Mouse (Mus musculus) cortical plate, adult 2 months (tissue): ENCODE measurements at regions not wholly inside any gene's neighbourhood (a gene's known extent, or its start where the extent isn't known, plus 50 kb on each side); places are given as distances from the start of the nearest gene placed in this dataset.

Source experiments
- H3K27ac ChIP-seq: fragments of 200-500 bp; 2 replicates; pipeline ENCODE4 v1.5.1; 2012; ENCODE audit warnings: low read length, control low read depth, inconsistent platforms; ENCODE audit not compliant: insufficient read depth
- H3K4me1 ChIP-seq: fragments of 200-500 bp; 2 replicates; pipeline ENCODE4 v1.6.1; 2011; ENCODE audit warnings: low read length; ENCODE audit not compliant: control insufficient read depth, insufficient read depth
- H3K4me3 ChIP-seq: fragments of 200-500 bp; 2 replicates; pipeline ENCODE4 v1.5.1; 2011; ENCODE audit warnings: mild to moderate bottlenecking, low read length, control low read depth; ENCODE audit not compliant: insufficient read depth
- CTCF ChIP-seq: fragments of 200-500 bp; IDR thresholded peaks from 2 replicates; pipeline ENCODE4 v1.5.1; 2011; ENCODE audit warnings: mild to moderate bottlenecking, control low read depth, low read length; ENCODE audit not compliant: insufficient read depth; ENCODE audit errors: extremely low read depth
- POLR2A ChIP-seq: fragments of 200-500 bp; IDR thresholded peaks from 2 replicates; pipeline ENCODE4 v1.6.1; 2011; ENCODE audit warnings: mild to moderate bottlenecking, low read length, control low read depth; ENCODE audit not compliant: insufficient read depth; ENCODE audit errors: extremely low read depth

DNA sequence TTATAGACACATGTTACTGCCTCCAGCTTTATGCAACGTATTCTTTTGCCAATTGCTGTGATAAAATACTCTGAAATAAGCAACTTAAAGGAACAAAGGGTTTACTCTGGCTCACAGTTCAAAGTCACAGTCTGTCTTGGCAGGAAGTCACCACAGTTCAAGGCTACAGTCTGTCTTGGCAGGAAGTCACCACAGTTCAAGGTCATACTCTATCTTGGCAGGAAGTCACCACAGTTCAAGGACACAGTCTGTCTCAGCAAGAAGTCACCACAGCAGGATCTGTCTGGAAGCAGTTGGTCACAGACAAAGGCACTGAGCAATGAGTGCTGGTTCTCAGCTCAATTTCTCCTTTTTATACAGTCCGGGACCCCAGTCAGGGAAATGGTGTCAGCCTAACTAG is 147.4 kb downstream of the Pxdc1 start:
- Histone ChIP-seq H3K4me1 (no peaks in the 10 kb centered on the region), H3K27ac (no peak overlapping the region), H3K4me3 (no peak overlapping the region)
- no peak for TF ChIP-seq CTCF
- no peak for TF ChIP-seq POLR2A

DNA sequence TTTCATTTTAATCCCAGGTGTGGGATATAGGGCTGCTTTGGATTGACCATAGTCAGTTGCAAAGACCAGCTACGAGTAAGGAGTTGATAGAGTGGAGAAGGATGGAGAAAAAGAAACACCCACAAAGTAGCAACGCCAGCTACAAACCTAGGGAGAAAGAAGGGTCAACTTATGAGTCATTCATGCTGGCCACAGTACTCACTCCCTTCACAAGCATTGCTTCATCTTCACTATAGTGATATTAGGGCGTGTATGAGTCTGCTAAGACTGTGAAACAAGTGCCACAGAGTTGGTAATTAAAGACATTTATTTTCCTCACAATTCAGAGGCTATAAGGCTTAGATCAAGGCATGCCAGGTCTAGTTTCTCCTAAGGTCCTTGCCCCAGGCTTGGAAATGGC is 148.4 kb downstream of the Pxdc1 start:
- TF ChIP-seq POLR2A, result no peak
- no peak for TF ChIP-seq CTCF
- H3K27ac ChIP-seq, result no peak overlapping the region
- no peaks in the 10 kb centered on the region for H3K4me1 ChIP-seq
- H3K4me3 ChIP-seq, result no peak overlapping the region

DNA sequence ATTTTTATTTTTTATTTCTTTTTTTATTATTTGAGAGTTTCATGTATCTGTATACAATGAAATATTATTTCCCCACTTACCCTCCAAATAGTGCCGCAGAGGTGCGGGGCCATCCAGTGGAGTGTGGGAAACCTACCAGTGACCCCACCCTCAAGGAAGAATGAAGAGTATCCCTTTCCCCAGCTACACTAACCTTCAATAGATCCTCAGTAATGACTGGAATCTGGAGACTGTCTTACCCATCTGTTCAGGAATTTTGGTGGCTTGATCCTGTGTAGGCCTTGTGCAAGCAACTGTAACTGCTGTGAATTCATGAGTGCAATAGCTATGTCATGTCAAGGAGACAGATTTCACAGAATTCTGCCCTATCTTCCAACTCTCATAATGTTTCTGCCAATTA is 153.9 kb upstream of the Slc22a23 start:
- TF ChIP-seq POLR2A, result no peak
- no peak for TF ChIP-seq CTCF
- Histone ChIP-seq H3K4me3 (no peak overlapping the region), H3K27ac (no peak overlapping the region), H3K4me1 (no peaks in the 10 kb centered on the region)

DNA sequence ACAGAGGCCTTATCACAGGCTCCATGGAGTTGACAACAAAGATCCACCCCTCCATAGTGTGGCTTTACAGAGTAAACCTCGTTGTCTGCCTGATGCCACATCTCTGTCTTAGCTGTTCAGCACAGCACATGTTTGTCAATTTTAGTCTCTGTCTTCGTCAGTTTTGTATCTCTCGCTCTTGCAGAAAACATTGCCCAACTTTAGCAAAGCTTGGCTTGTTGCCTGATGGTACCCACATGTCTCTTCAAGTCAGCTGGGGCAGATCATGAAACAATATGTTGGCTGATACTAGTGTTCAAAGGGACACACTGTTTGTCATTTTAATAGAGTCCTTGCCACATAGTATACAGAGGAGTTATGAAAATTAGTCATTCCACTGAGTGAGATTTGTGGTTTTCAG is 152.7 kb upstream of the Slc22a23 start:
- no peaks in the 10 kb centered on the region for H3K4me1 ChIP-seq
- H3K27ac ChIP-seq, result no peak overlapping the region
- no peak overlapping the region for H3K4me3 ChIP-seq
- no peak for TF ChIP-seq CTCF
- TF ChIP-seq POLR2A, result no peak

DNA sequence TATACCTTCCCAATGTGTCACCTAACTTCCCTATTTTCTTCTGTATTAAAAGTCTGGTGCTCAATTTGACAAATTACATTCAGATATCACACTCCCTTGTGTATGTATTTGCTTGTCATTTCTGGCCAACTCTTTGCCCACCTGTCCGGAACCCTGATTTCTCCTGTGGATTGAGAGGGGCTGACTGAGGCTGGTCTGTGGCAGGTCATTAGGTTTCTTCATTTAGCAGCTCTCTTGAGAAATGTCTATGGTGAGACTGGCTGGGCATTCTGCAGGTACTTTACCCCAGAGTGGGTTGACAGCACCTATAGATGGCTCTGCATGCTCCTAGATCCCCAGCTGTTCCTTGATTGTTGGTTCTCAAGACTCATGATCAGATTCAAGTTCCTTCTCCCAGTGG is 139.8 kb upstream of the Slc22a23 start:
- TF ChIP-seq CTCF (no peak), POLR2A (no peak)
- Histone ChIP-seq H3K27ac (no peak overlapping the region), H3K4me3 (no peak overlapping the region), H3K4me1 (no peaks in the 10 kb centered on the region)

DNA sequence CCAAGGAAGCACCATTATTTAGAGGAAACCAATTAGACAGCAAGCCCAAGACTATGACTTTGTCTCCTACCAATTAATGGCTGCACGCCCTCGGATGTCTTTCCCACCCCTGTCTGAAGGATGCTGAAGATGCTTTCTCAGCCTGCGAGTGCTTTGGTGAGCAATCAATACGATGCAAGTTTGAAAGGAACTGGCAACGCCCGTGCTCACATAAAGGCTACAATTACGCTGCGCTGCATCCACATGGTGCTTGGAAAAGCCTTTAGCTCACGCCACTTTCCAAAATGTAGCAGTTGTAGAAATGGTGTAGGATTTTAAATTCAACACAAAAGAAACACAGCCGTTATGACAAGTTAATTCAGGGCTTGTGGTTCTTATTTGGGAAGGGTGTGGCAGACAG is 136.5 kb upstream of the Slc22a23 start:
- Histone ChIP-seq H3K4me3 (no peak overlapping the region), H3K27ac (no peak overlapping the region), H3K4me1 (no peaks in the 10 kb centered on the region)
- TF ChIP-seq CTCF (no peak), POLR2A (no peak)

DNA sequence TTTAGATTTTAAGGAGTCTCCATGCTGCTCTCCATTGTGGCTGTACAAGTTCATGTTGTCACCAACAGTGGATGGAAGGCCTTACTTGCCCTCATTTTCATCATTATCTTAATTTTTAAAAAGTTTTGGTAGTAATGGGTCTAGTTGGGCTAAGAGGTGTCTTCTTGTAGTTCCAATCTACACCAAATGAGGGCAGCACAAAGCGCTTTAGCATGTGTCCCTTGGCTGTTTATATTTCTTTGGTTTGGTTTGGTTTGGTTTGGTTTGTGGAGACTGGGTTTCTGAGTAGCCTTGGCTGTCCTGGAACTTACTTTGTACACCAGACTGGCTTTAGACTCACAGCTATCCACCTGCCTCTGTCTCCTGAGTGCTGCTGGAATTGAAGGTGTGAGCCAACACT is 125.4 kb upstream of the Slc22a23 start:
- TF ChIP-seq CTCF (peak; percentile 11; the same call in 1 of the 2 replicates), POLR2A (no peak)

DNA sequence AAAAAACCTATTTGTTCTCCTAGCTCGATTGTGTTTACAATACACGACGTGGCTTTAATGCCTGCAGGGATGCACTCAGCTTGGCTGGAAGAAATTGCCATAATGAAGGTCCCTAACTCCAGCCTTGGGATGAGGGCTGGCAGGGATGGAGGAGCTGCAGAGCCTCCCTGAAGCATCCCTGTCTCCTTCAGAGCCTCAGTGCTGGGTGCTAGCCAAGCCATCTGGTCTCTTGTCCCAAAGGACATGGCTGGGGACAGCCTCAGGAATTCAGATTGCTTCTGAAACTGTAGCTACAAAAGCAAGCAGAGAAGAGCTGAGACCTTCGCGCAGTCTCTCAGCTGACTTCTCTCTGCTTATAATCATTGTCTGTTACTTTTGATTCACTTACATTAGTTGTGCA is 124.6 kb upstream of the Slc22a23 start:
- H3K4me3 ChIP-seq, result no peak overlapping the region
- H3K4me1 ChIP-seq, result no peaks in the 10 kb centered on the region
- no peak for TF ChIP-seq POLR2A
- TF ChIP-seq CTCF, result no peak
- no peak overlapping the region for H3K27ac ChIP-seq

More for the DNA sequence above, 125.4 kb upstream of the Slc22a23 start:
- Histone ChIP-seq H3K4me3 (no peak overlapping the region), H3K27ac (no peak overlapping the region), H3K4me1 (no peaks in the 10 kb centered on the region)

DNA sequence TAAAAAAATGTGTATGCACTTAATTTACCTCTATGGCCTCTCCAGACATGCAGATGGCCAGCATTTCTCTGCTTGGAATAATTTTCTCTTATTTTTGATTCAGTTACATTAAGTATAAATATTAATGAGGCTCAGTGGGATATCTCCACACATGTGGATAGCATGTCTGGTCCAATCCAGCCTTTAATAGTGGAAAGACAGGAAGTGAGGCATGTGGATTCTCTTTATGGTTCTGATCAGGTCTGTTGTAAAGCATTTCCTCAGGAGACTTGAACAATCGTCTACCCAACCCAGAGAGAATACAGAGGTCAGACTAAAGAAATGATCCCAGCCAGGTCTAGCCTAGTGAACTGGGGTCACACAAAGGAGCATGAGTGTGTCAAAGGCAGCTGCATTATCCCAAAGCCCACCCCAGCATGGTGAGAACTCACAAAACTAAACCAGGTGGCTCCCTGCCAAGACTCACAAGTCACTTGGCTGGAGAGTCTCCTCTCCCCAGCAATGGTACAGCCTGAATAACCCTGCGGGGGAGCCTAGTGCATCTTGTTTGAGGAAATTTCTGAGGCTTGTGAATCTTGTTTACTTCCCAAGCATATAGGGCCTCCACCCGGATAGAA is 123.3 kb upstream of the Slc22a23 start:
- Histone ChIP-seq H3K27ac (no peak overlapping the region), H3K4me3 (no peak overlapping the region), H3K4me1 (no peaks in the 10 kb centered on the region)
- TF ChIP-seq POLR2A (no peak), CTCF (no peak)

DNA sequence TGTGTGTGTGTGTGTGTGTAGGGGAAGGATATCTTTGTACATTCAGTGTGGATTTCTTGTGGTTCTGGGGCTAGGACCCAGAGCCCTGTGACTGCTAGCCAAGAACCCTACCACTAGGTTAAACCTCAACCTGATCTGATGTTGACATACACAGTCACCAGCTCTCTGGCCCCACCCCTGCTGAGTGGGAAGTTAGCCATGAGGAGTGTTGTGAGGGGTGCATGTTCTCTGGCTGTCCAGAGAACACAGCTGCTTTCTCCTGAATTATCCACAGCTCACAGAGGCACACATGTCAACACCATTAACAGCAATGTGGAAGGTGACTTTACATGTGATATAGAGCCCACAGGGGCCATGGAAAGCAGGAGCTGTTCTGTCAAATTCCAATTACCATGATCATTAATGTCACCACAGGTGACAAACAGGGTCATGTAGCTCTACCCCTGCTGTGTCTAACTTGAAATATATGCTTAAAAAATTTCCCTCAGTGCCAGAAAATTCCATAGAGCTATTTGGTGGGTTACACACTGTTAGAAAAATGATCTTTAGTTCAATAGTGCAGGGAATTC is 121.0 kb upstream of the Slc22a23 start:
- Histone ChIP-seq H3K27ac (no peak overlapping the region), H3K4me1 (no peaks in the 10 kb centered on the region), H3K4me3 (no peak overlapping the region)
- TF ChIP-seq POLR2A (no peak), CTCF (no peak)
